Mouse (Mus musculus) hindbrain, postnatal 0 days (tissue): ENCODE data around the gene Pik3ca. TPM values are rescaled to one million over a fixed set of nuclear protein-coding genes. Genes with fewer than 3 reads are reported as not detected.
A peak's percentile ranks its signal among the peaks of the same experiment; 100 is the strongest.

Experiments
- ATAC-seq: fragments of 200-750 bp; cut with Nextera tagmentation; 2 replicates; pipeline ENCODE4 v1.8.0; 2017; ENCODE audit warnings: mild to moderate bottlenecking, moderate TSS enrichment, moderate library complexity
- DNase-seq: peaks from one replicate; pipeline ENCODE4 v3.0.0-alpha.2; 2015; ENCODE audit warnings: low spot score
- H3K27ac ChIP-seq: fragments of 300-500 bp; sonication (generic); 2 replicates; pipeline ENCODE4 v1.5.1; 2014; ENCODE audit warnings: mild to moderate bottlenecking
- H3K27me3 ChIP-seq: fragments of 300-500 bp; sonication (generic); 2 replicates; pipeline ENCODE4 v1.6.1; 2014; ENCODE audit warnings: low read length, mixed read lengths; ENCODE audit not compliant: insufficient read depth
- H3K36me3 ChIP-seq: fragments of 300-500 bp; sonication (generic); 2 replicates; pipeline ENCODE4 v1.6.1; 2014; ENCODE audit warnings: low read length, mixed read lengths; ENCODE audit not compliant: insufficient read depth
- H3K4me1 ChIP-seq: fragments of 300-500 bp; sonication (generic); 2 replicates; pipeline ENCODE4 v1.6.1; 2014; ENCODE audit warnings: antibody characterized with exemption, low read length, mixed read lengths; ENCODE audit not compliant: insufficient read depth
- H3K4me2 ChIP-seq: fragments of 300-500 bp; sonication (generic); 2 replicates; pipeline ENCODE4 v1.6.1; 2014; ENCODE audit warnings: low read depth, mild to moderate bottlenecking, low read length, moderate library complexity, mixed read lengths
- H3K4me3 ChIP-seq: fragments of 300-500 bp; sonication (generic); 2 replicates; pipeline ENCODE4 v1.5.1; 2014; ENCODE audit warnings: low read length
- H3K9ac ChIP-seq: fragments of 300-500 bp; sonication (generic); replicated peaks from 2 replicates; pipeline ENCODE4 v1.6.1; 2014; ENCODE audit warnings: mild to moderate bottlenecking, low read length, moderate library complexity, mixed read lengths
- H3K9me3 ChIP-seq: fragments of 300-500 bp; sonication (generic); 2 replicates; pipeline ENCODE4 v1.6.1; 2016; ENCODE audit warnings: low read length, mixed read lengths
- CTCF ChIP-seq: IDR thresholded peaks from 2 replicates; pipeline ENCODE4 v1.5.1; 2016; ENCODE audit warnings: antibody characterized with exemption, control low read depth, low read depth
- WGBS: fragments of 180-500 bp; shearing (Covaris S2); extraction: QIAGEN DNeasy Blood & Tissue Kit; methylation state at CpG from one replicate; pipeline ENCODE4 v1.1.7; 2014; 5-methylcytosine and 5-hydroxymethylcytosine counted together
- polyA plus RNA-seq: library from polyadenylated mRNA; unstranded; fragments of >200 nt; fragmentation: Nextera tagmentation; extraction: Ambion mirVana; gene quantifications from 2 replicates; pipeline ENCODE4 v1.2.1, GENCODE M21; 2015
- total RNA-seq: library from RNA; depleted of rRNA; stranded (reverse); fragments of >200 nt; gene quantifications from 2 replicates; pipeline ENCODE4 v1.2.3, GENCODE M21; 2014; rRNA removed

Gene Pik3ca
- 33.3 and 35.0 TPM in 2 replicates for total RNA-seq
- polyA plus RNA-seq: 7.9 and 9.0 TPM in 2 replicates

DNA sequence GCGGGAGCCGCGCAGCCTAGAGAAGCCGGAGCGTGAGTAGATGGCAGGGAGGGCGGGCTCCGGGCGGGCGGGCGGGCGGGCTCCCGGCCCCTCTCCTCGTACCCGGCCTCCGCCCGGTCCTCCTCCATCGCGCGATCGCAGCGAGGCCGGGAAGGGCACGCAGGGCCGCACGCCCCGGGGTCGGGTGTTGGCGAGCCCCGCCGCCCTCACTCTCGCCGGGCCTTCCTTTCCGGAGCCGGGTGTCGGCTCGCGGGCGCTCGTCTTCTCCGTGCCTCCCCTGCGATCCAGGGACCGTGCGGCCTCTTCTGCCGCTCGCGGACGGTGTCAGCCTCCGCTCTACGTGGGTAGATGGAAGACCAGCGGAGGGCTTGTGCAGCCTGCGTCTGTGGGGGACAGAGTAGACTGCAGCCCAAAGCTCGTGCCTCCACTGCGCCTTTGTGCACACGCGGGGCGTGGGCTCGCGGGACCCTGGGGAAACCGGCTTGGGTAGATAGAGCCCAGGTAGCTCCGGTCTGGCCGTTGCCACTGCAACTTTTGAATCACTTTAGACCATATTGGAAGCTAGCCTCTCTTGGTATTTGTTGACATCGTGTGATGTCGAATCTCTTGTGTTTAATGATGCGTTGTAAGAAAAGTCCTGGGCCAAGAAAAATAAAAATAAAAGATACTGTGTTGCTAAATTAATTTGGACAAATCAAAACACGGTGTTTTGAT is at the start of gene Pik3ca:
Pik3ca (plus strand) TSS at position 211 of the 714 bp plus-strand sequence.
- ATAC-seq: peak; percentile 73
- no peak for TF ChIP-seq CTCF
- peak within 1 kb of the TSS; percentile 76 for H3K4me2 ChIP-seq

DNA sequence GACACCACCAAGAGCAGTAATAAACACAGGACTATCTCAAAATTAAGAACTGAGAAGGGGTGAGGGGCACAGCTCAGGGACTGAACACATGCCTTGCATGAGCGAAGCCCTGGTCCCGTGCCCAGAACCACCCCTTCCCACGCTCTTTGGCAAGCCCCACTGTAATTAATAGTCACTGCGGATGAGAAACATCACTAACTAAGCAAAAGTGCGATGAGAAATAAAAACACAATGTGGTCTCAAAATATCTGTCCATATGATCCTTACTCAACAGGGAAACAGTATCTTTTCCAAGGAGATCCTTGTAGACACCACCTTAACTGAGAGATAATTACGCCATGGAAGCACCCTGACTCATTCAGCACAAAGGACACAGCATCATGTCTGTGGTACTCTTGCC is 49.6 kb upstream of the Pik3ca start:
- TF ChIP-seq CTCF: no peak
- Histone ChIP-seq H3K36me3 (peaks cover 11% of the 10 kb centered on the region; the same call in 1 of the 2 replicates), H3K27me3 (no peaks in the 10 kb centered on the region), H3K4me3 (no peak overlapping the region), H3K9me3 (no peaks in the 10 kb centered on the region), H3K9ac (no peak overlapping the region), H3K27ac (no peak overlapping the region), H3K4me1 (no peaks in the 10 kb centered on the region; the same call in 1 of the 2 replicates), H3K4me2 (no peak overlapping the region)
- DNase-seq: peak; percentile 61
- 57% methylated on average over 6 of the region's 6 CpGs for WGBS
- 0 out of 2 replicates have a peak, but pooled peaks have one; percentile 39 for ATAC-seq

More for the DNA sequence above, at the start of gene Pik3ca:
- H3K36me3 ChIP-seq: no peaks in the 10 kb centered on the region
- no peaks in the 10 kb centered on the region for H3K9me3 ChIP-seq
- under 1% methylated on average over 54 of the region's 65 CpGs for WGBS
- DNase-seq: peak; percentile 71
- H3K4me3 ChIP-seq: peak within 1 kb of the TSS; percentile 92
- peak within 1 kb of the TSS; percentile 94 for H3K9ac ChIP-seq
- H3K27ac ChIP-seq: peak within 1 kb of the TSS; percentile 97
- no peaks in the 10 kb centered on the region for H3K27me3 ChIP-seq
- H3K4me1 ChIP-seq: peaks cover 12% of the 10 kb centered on the region; the same call in 1 of the 2 replicates

- Histone ChIP-seq H3K9ac (no peak overlapping the region), H3K27me3 (no peaks in the 10 kb centered on the region), H3K4me1 (peaks cover 7% of the 10 kb centered on the region), H3K36me3 (no peaks in the 10 kb centered on the region), H3K27ac (no peak overlapping the region), H3K4me3 (no peak overlapping the region), H3K9me3 (no peaks in the 10 kb centered on the region), H3K4me2 (no peak overlapping the region)
- ATAC-seq (no peak), DNase-seq (peak; percentile 52)
- TF ChIP-seq CTCF: no peak
- WGBS: 28% methylated on average over 6 of the region's 6 CpGs
Observed at GRCm38 (mm10) chr3:32361221-32361620, 36.2 kb upstream of the Pik3ca start.

- Histone ChIP-seq H3K4me2 (peak overlapping the region; percentile 82), H3K4me3 (peak overlapping the region; percentile 89), H3K9ac (peak overlapping the region; percentile 92), H3K27me3 (no peaks in the 10 kb centered on the region), H3K36me3 (no peaks in the 10 kb centered on the region), H3K4me1 (peaks cover 12% of the 10 kb centered on the region), H3K9me3 (no peaks in the 10 kb centered on the region), H3K27ac (no peak overlapping the region; the same call in 1 of the 2 replicates)
- 29% methylated on average over 4 of the region's 4 CpGs for WGBS
- peak; percentile 12 for DNase-seq
- TF ChIP-seq CTCF: no peak
- ATAC-seq: no peak
Observed at GRCm38 (mm10) chr3:32364195-32364594, 33.3 kb upstream of the Pik3ca start.

GRCm38 (mm10) chr3:32364841-32365545 is 32.5 kb upstream of the Pik3ca start:
- peak; percentile 69 for DNase-seq
- no peaks in the 10 kb centered on the region for H3K9me3 ChIP-seq
- peaks cover 12% of the 10 kb centered on the region for H3K4me1 ChIP-seq
- no peaks in the 10 kb centered on the region for H3K36me3 ChIP-seq
- H3K9ac ChIP-seq: peak overlapping the region; percentile 92
- H3K27me3 ChIP-seq: no peaks in the 10 kb centered on the region
- peak overlapping the region; percentile 82 for H3K4me2 ChIP-seq
- H3K4me3 ChIP-seq: peak overlapping the region; percentile 89
- peak; percentile 77 for ATAC-seq
- WGBS: 2% methylated on average over 53 of the region's 54 CpGs
- H3K27ac ChIP-seq: peak overlapping the region; percentile 96
- TF ChIP-seq CTCF: 0 out of 2 replicates have a peak, but pooled peaks have one; percentile 15

- Histone ChIP-seq H3K4me3 (peak within 1 kb of the TSS; percentile 89), H3K36me3 (no peaks in the 10 kb centered on the region), H3K27me3 (no peaks in the 10 kb centered on the region), H3K4me2 (peak within 1 kb of the TSS; percentile 82), H3K9ac (peak within 1 kb of the TSS; percentile 92), H3K9me3 (no peaks in the 10 kb centered on the region), H3K4me1 (peaks cover 12% of the 10 kb centered on the region), H3K27ac (peak within 1 kb of the TSS; percentile 96)
- WGBS: 4% methylated on average over 38 of the region's 48 CpGs
- ATAC-seq (peak; percentile 71), DNase-seq (peak; percentile 84)
- TF ChIP-seq CTCF: no peak
Observed at GRCm38 (mm10) chr3:32365546-32366245, 31.8 kb upstream of the Pik3ca start, which contains the start of gene Zmat3. Zmat3 (minus strand) TSS chr3:32366014.
